ENCODE assay signal across 25 mouse cellular contexts in genomic region chr19:44929251-44929650, GRCm38 (mm10). TPM values are rescaled to one million over a fixed set of nuclear protein-coding genes. Genes with fewer than 3 reads are reported as not detected.
A peak's percentile ranks its signal among the peaks of the same experiment; 100 is the strongest.
DNase-seq lines count a peak whose midpoint lies in the region; ATAC-seq and TF ChIP-seq lines count a peak whose summit lies in the region.
"Had no signal": no experiment of that assay in that cellular context is flagged by ENCODE, and none has a peak within 500 bp of the region (broad histone marks: within the 10 kb centered on the region; RNA-seq: fewer than 3 reads in every experiment).

No protein-coding gene starts in this region.

- no peaks in the 10 kb centered on the region for H3K9me3 ChIP-seq in heart, embryonic 16.5 days (replicated peaks; ENCODE audit: control insufficient read depth, low read length)
- H3K9me3 ChIP-seq in G1E (replicated peaks) = no peaks in the 10 kb centered on the region
- no peaks in the 10 kb centered on the region for H3K9me3 ChIP-seq in embryonic facial prominence, embryonic 14.5 days (ENCODE audit: control insufficient read depth, low read length)
- H3K9me3 ChIP-seq: embryonic facial prominence, embryonic 13.5 days; forebrain, embryonic 10.5 days; hindbrain, embryonic 13.5 days; liver, embryonic 12.5 days had no signal

- 25% methylated on average over 3 of the region's 3 CpGs for WGBS in heart, adult 2 months
- 39% methylated on average over 3 of the region's 3 CpGs for WGBS in heart, embryonic 16.5 days
- WGBS in embryonic facial prominence, embryonic 14.5 days = 38% methylated on average over 3 of the region's 3 CpGs

- H3K27ac ChIP-seq in heart, adult 2 months = no peak overlapping the region; the same call in 1 of the 2 replicates
- peak overlapping the region; percentile 85 for H3K27ac ChIP-seq in heart, embryonic 16.5 days (ENCODE audit: low read length)
- 0 out of 2 replicates have a peak overlapping the region, but pooled peaks have one; percentile 8 for H3K27ac ChIP-seq in embryonic facial prominence, embryonic 14.5 days (replicated peaks; ENCODE audit: low read depth, low read length)
- H3K27ac ChIP-seq: embryonic facial prominence, embryonic 13.5 days; hindbrain, embryonic 13.5 days; left cerebral cortex, adult 2 months; liver, embryonic 12.5 days had no signal

- ATAC-seq in heart, embryonic 16.5 days (replicated peaks; ENCODE audit: extremely low read depth, insufficient read depth, low FRiP score) = no peak
- no peak for ATAC-seq in G1E (ENCODE audit: extremely low read depth, insufficient number of reproducible peaks, low FRiP score, poor library complexity, severe bottlenecking)
- no peak for ATAC-seq in embryonic facial prominence, embryonic 14.5 days (ENCODE audit: low read depth)
- ATAC-seq: CD4-positive, CD25-positive, alpha-beta regulatory T cell, adult 4 months; forebrain, postnatal 0 days; inflammation-experienced regulatory T-cells, adult 6 months; liver, embryonic 12.5 days; midbrain, embryonic 16.5 days had no signal

- H3K36me3 ChIP-seq in heart, adult 2 months (ENCODE audit: control insufficient read depth, insufficient read depth, low read length) = peaks cover 17% of the 10 kb centered on the region
- no peaks in the 10 kb centered on the region; the same call in 1 of the 2 replicates for H3K36me3 ChIP-seq in heart, embryonic 16.5 days (ENCODE audit: control insufficient read depth, insufficient read depth)
- peaks cover 10% of the 10 kb centered on the region for H3K36me3 ChIP-seq in G1E (replicated peaks)
- peaks cover 8% of the 10 kb centered on the region; the same call in 1 of the 2 replicates for H3K36me3 ChIP-seq in embryonic facial prominence, embryonic 14.5 days (ENCODE audit: control insufficient read depth, insufficient read depth, low read length)
- H3K36me3 ChIP-seq: hindbrain, embryonic 13.5 days had no signal

- no peak overlapping the region for H3K9ac ChIP-seq in heart, adult 2 months (ENCODE audit: low read depth, low read length)
- H3K9ac ChIP-seq in heart, embryonic 16.5 days (ENCODE audit: low read length) = no peak overlapping the region; the same call in 1 of the 2 replicates
- 0 out of 2 replicates have a peak overlapping the region, but pooled peaks have one; percentile 21 for H3K9ac ChIP-seq in embryonic facial prominence, embryonic 14.5 days (ENCODE audit: low read depth, low read length)
- H3K9ac ChIP-seq: embryonic facial prominence, embryonic 13.5 days; forebrain, postnatal 0 days; hindbrain, embryonic 13.5 days; liver, embryonic 12.5 days; lung, embryonic 14.5 days had no signal

- no peak for TF ChIP-seq POLR2A in heart, adult 2 months (IDR thresholded peaks at IDR 0.05; ENCODE audit: insufficient read depth, low read depth, low read length)

- DNase-seq in heart, adult 11 months = peak; percentile 42
- DNase-seq in heart, adult 2 months = no peak
- DNase-seq in heart, adult 18-20 months = no peak
- DNase-seq in G1E (ENCODE audit: low spot score) = peak; percentile 7
- DNase-seq in embryonic facial prominence, embryonic 14.5 days (ENCODE audit: low spot score) = no peak
- no peak for DNase-seq in right cerebral cortex, adult 18-20 months
- no peak for DNase-seq in lung, adult 18-20 months
- DNase-seq: cerebellum, adult 2 months; cerebellum, postnatal 36 days; forebrain, postnatal 0 days; kidney, postnatal 36 days; layer of hippocampus, adult 9-11 months; lung, embryonic 14.5 days; lung, postnatal 36 days; right cerebral cortex, postnatal 4 days had no signal

- H3K4me1 ChIP-seq in heart, adult 2 months (ENCODE audit: control insufficient read depth, insufficient read depth, low read length) = peaks cover 6% of the 10 kb centered on the region
- peaks cover 43% of the 10 kb centered on the region for H3K4me1 ChIP-seq in heart, embryonic 16.5 days (ENCODE audit: control insufficient read depth, insufficient read depth, low read length)
- peaks cover 23% of the 10 kb centered on the region for H3K4me1 ChIP-seq in G1E (ENCODE audit: insufficient read depth, low read depth, low read length)
- peaks cover 21% of the 10 kb centered on the region for H3K4me1 ChIP-seq in embryonic facial prominence, embryonic 14.5 days (ENCODE audit: control insufficient read depth, insufficient read depth, low read length)

- no peaks in the 10 kb centered on the region for H3K27me3 ChIP-seq in heart, adult 2 months (ENCODE audit: control insufficient read depth, insufficient read depth, low read length)
- H3K27me3 ChIP-seq in heart, embryonic 16.5 days (ENCODE audit: control insufficient read depth, insufficient read depth, low read length) = no peaks in the 10 kb centered on the region
- peaks cover 19% of the 10 kb centered on the region for H3K27me3 ChIP-seq in G1E (ENCODE audit: insufficient read depth, low read length)
- H3K27me3 ChIP-seq in embryonic facial prominence, embryonic 14.5 days (replicated peaks; ENCODE audit: control insufficient read depth, insufficient read depth, low read length) = no peaks in the 10 kb centered on the region
- H3K27me3 ChIP-seq: embryonic facial prominence, embryonic 13.5 days had no signal

- H3K79me2 ChIP-seq in heart, adult 2 months (replicated peaks; ENCODE audit: control insufficient read depth, insufficient read depth, low read length) = no peaks in the 10 kb centered on the region

- TF ChIP-seq EP300 in heart, adult 2 months (IDR thresholded peaks at IDR 0.05; ENCODE audit: insufficient read depth, low read depth, low read length) = no peak

- TF ChIP-seq CTCF in heart, adult 2 months (IDR thresholded peaks at IDR 0.05) = no peak
- no peak for TF ChIP-seq CTCF in G1E (IDR thresholded peaks at IDR 0.05; ENCODE audit: low read depth, low read length)

- intact Hi-C loops in heart, adult 2 months (cut with DNase I) = no loop called here

- H3K4me3 ChIP-seq in heart, adult 2 months = no peak overlapping the region
- H3K4me3 ChIP-seq in heart, embryonic 16.5 days (ENCODE audit: low read length) = no peak overlapping the region
- no peak overlapping the region for H3K4me3 ChIP-seq in G1E (ENCODE audit: low read depth, low read length)
- no peak overlapping the region for H3K4me3 ChIP-seq in embryonic facial prominence, embryonic 14.5 days (ENCODE audit: low read depth, low read length)
- H3K4me3 ChIP-seq: embryonic facial prominence, embryonic 13.5 days; hindbrain, embryonic 13.5 days; left cerebral cortex, adult 2 months; liver, embryonic 12.5 days had no signal

- no peak overlapping the region for H3K4me2 ChIP-seq in heart, embryonic 16.5 days (ENCODE audit: low read depth, low read length)
- H3K4me2 ChIP-seq in embryonic facial prominence, embryonic 14.5 days (ENCODE audit: low read depth, low read length) = no peak overlapping the region
- H3K4me2 ChIP-seq: hindbrain, embryonic 13.5 days; lung, embryonic 14.5 days had no signal

RNA-seq across cellular contexts. Expression of gene Slf2, which starts 1.7 kb away (rescaled TPM):
- total RNA-seq in heart, adult 2 months (2021) = 10 to 100 TPM; 18.4 to 23.0 TPM
- 14.3 and 16.6 TPM in 2 replicates for polyA plus RNA-seq in heart, adult 2 months (2012; rRNA removed)
- 30.9 and 35.5 TPM in 2 replicates for polyA plus RNA-seq in heart, embryonic 16.5 days (2015; fragmentation: Nextera tagmentation; extraction: Ambion mirVana)
- 10 to 100 TPM; 22.8 to 23.7 TPM for total RNA-seq in heart, adult 18-20 months (2021)
- total RNA-seq in G1E (2014; fragmentation: Nextera tagmentation) = 74.9 and 79.5 TPM in 2 replicates
- total RNA-seq in G1E (2017) = 70.0 and 79.7 TPM in 2 replicates
- polyA plus RNA-seq in G1E (2012) = 44.1 and 48.1 TPM in 2 replicates
- polyA plus RNA-seq in embryonic facial prominence, embryonic 14.5 days (2014; fragmentation: Nextera tagmentation; extraction: Ambion mirVana) = 38.4 and 41.8 TPM in 2 replicates

RNA-seq across cellular contexts. Expression of gene Sema4g, which starts 59.6 kb away (rescaled TPM):
- total RNA-seq in heart, adult 2 months (2021) = under 1 TPM; 0.32 to 0.37 TPM
- 0.94 and 1.2 TPM in 2 replicates for polyA plus RNA-seq in heart, adult 2 months (2012; rRNA removed)
- polyA plus RNA-seq in heart, embryonic 16.5 days (2015; fragmentation: Nextera tagmentation; extraction: Ambion mirVana) = 0.79 and 0.94 TPM in 2 replicates
- under 1 TPM; 0.28 to 0.50 TPM for total RNA-seq in heart, adult 18-20 months (2021)
- total RNA-seq in G1E (2014; fragmentation: Nextera tagmentation) = 0.30 TPM in 1 of 2 replicates, not detected in the other
- 0.12 and 0.22 TPM in 2 replicates for total RNA-seq in G1E (2017)
- polyA plus RNA-seq in G1E (2012) = 0.11 and 0.13 TPM in 2 replicates
- polyA plus RNA-seq in embryonic facial prominence, embryonic 14.5 days (2014; fragmentation: Nextera tagmentation; extraction: Ambion mirVana) = 2.9 and 4.3 TPM in 2 replicates
- total RNA-seq: neutrophil, adult 5-6 weeks had no signal

Comparison
In these comparisons a context has a peak if more than half of its experiments do, and no peak if none do; other contexts are left out.
1. DNase-seq: peak in heart, adult 11 months (single experiment) and G1E (single experiment); none in heart, adult 2 months (0 of 2), heart, adult 18-20 months (0 of 2), embryonic facial prominence, embryonic 14.5 days (single experiment), right cerebral cortex, adult 18-20 months (single experiment) and lung, adult 18-20 months (0 of 2).